Mouse (Mus musculus) monocyte, adult 5-6 weeks (primary cell): Measurements from ENCODE around the gene Mup19. TPM values are rescaled to one million over a fixed set of nuclear protein-coding genes. Genes with fewer than 3 reads are reported as not detected.
"Not testable (repeated sequence)": the region's sequence is repeated elsewhere in the genome, so short reads cannot be mapped to it uniquely, and the experiment has no call there.

Experiments used
- ATAC-seq: fragments of 153-309, 156-312 bp; replicated peaks from 2 replicates; pipeline ENCODE4 v1.8.0; 2017; ENCODE audit warnings: mild to moderate bottlenecking; ENCODE audit not compliant: low TSS enrichment, insufficient number of reproducible peaks, severe bottlenecking, poor library complexity, low FRiP score
- total RNA-seq: library from RNA; stranded (forward); fragments of 200-1000, 200-491, 200-594 nt; gene quantifications from 3 replicates; pipeline ENCODE4 v1.2.3, GENCODE M21; 2017

Gene Mup19
- not detected in 3 replicates for total RNA-seq

- ATAC-seq = not testable (repeated sequence)
Observed at GRCm38 (mm10) chr4:61782169-61782568, at the start of gene Mup19. Mup19 (minus strand) TSS chr4:61782269.

- no peak for ATAC-seq
Observed at GRCm38 (mm10) chr4:61829211-61829610, 47.1 kb upstream of the Mup19 start.

GRCm38 (mm10) chr4:61823185-61823584 lies 41.1 kb upstream of the Mup19 start:
- no peak for ATAC-seq

GRCm38 (mm10) chr4:61822541-61822940 lies 40.5 kb upstream of the Mup19 start:
- not testable (repeated sequence) for ATAC-seq

GRCm38 (mm10) chr4:61815602-61816001 lies 33.5 kb upstream of the Mup19 start:
- no peak for ATAC-seq

- ATAC-seq = no peak
Observed at GRCm38 (mm10) chr4:61813435-61813834, 31.4 kb upstream of the Mup19 start.

GRCm38 (mm10) chr4:61811193-61811592 lies 29.1 kb upstream of the Mup19 start:
- ATAC-seq = not testable (repeated sequence)

GRCm38 (mm10) chr4:61808926-61809325 lies 26.9 kb upstream of the Mup19 start:
- not testable (repeated sequence) for ATAC-seq

GRCm38 (mm10) chr4:61789699-61790098 lies 7.6 kb upstream of the Mup19 start:
- ATAC-seq = not testable (repeated sequence)

GRCm38 (mm10) chr4:61784231-61784630 lies 2.2 kb upstream of the Mup19 start:
- ATAC-seq = not testable (repeated sequence)

Other genes starting within 250 kb of the Mup19 start
- not detected in 3 replicates for gene Mup17, start 186.4 kb downstream of the Mup19 start, total RNA-seq
- not detected in 3 replicates for gene Mup18, start 108.1 kb downstream of the Mup19 start, total RNA-seq
- gene Mup5, start 53.0 kb upstream of the Mup19 start, total RNA-seq = not detected in 3 replicates